Mouse (Mus musculus): ENCODE data around the gene Il1rl2.
"Not testable (repeated sequence)": the region's sequence is repeated elsewhere in the genome, so short reads cannot be mapped to it uniquely, and the experiment has no call there.

The Il1rl2 gene

DNA sequence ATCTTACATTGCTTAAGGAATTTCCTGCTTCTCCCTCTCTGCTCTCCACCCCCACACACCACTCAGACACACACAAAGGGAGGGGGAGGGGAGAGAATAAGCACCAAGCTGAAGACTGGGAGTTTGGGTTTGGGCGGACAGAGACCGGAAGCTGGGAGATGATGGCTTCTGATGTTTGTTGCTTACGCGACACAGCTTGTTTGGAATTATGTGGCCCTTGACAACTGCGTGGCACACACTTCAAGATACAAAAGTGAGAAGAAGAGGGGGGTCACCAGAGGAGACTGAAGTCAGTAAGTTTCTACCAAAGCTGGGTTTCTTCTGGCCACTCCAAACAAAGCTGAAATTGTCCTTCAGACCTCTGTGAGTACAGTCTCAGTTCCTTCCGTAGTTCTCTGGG, at the start of gene Il1rl2:
TSS of gene Il1rl2 (plus strand) at position 154 of the 400 bp plus-strand sequence.
- DNase-seq = no peak

GRCm38 (mm10) chr1:40275285-40276013, 49.0 kb upstream of the Il1rl2 start:
- DNase-seq = no peak

- DNase-seq = no peak
Measured at GRCm38 (mm10) chr1:40277944-40278343, 46.5 kb upstream of the Il1rl2 start.

DNA sequence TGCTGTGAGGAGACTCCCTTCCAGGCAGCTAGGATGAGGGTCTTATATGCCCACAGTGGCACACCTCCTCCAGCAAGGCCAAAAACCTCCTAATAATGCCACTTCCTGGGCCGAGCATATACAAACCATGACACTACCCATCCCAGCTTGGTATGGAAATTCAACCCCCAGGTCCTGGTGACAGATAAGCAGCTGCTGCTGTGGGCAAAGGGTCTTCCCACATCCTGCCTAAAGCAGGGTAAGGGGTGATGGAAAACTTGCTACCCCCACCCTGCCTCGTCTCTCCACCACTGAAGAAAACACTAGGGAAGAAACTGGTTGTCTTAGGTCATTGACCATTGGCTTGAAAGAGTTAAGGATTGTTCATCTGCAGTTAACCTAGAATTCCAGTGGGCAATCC, 45.7 kb upstream of the Il1rl2 start:
- DNase-seq = no peak

- no peak for DNase-seq
Measured at GRCm38 (mm10) chr1:40279182-40279743, 45.1 kb upstream of the Il1rl2 start.

DNA sequence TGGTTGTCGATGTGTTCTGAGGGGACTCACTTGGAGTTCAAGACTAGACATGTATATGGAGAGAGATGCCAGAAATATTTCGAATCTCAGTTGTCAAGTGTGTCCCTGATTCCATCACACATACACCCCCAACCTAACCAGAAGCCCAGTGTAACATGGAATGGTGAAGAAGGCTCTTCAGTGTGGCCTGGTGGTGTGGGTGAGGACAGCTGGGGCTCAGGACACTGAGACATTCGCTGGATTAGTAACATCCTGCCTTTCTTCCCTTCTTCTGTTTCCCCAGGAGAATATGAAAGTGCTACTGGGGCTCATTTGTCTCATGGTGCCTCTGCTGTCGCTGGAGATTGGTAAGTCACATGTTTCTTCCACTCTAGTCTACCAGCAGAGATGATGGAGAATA, 42.5 kb upstream of the Il1rl2 start:
- DNase-seq = no peak

GRCm38 (mm10) chr1:40282394-40282793, 42.0 kb upstream of the Il1rl2 start:
- DNase-seq = no peak

DNA sequence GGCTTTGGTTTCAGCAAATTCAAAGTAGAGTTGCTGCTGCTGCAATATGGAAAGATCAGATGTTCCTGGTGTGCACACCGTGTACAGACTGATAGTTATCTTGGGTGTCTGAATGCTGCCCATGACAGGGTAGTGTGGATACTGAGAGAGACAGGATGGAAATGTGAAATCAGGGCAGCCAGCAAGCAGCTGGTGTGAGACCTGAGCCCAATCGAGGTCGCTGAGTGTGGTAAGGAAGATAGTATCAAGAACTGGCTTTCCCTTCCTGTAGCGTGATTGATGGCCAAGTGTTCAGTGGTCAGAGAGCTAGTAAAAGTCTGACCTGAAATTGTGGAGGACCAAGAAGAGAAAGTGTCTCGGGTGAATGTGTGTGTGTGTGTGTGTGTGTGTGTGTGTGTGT, 40.4 kb upstream of the Il1rl2 start:
- no peak for DNase-seq

GRCm38 (mm10) chr1:40290489-40291255, 33.7 kb upstream of the Il1rl2 start:
- DNase-seq = no peak

DNA sequence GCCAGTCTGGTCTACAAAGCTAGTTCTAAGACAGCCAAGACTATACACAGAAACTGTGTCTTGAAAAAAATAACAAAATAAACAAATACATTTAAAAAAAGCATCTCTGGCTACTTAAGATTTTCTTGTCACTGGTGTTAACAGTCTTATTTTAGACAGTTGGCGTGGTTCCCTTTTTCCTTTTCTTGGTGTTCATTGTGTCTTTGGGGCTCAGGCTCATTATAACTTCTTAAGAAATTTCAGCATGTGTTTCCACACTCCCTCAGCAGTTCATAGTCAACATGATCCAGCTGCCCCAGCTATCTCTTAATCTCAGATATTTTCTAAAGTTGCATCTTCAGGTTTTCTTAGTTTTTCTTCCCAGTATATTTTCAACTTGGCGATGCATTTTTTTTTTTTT, 32.2 kb upstream of the Il1rl2 start:
- DNase-seq = no peak

- no peak for DNase-seq
Measured at GRCm38 (mm10) chr1:40293891-40294290, 30.5 kb upstream of the Il1rl2 start.

DNA sequence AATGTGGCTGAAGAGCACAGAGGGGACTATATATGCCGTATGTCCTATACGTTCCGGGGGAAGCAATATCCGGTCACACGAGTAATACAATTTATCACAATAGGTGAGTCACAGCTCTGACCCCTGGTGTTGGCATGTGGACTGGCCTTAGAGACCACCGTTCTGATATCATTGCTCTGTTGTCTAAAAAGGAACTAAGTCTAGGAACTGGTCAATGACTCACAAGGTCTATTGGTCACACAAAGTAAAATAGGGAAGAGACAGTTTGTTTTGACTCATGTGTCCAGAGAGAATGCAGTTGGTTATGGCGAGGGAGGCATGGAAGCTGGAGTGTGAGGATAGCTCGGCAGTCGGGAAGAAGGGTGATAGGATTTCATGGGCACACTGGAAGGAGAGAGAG, 29.6 kb upstream of the Il1rl2 start:
- DNase-seq = no peak

DNA sequence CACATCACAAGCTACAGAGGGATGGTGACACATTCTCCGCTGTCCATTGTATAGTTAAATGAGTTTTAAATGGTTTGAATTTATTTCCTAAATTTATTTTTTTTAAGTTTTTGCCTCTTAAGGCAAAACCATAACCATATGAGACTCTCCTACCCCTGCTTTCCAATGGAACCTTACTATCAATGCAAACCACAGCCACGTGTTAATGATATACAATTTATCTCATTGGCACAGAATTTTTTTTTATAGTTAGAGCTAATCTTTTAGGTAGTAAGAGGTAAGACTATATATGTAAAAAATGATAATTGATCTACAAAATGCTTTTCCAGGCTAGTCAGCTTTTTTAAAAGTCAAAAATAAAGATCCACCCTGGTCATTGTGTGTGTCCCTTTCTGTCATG, 26.4 kb upstream of the Il1rl2 start:
- DNase-seq = no peak

DNA sequence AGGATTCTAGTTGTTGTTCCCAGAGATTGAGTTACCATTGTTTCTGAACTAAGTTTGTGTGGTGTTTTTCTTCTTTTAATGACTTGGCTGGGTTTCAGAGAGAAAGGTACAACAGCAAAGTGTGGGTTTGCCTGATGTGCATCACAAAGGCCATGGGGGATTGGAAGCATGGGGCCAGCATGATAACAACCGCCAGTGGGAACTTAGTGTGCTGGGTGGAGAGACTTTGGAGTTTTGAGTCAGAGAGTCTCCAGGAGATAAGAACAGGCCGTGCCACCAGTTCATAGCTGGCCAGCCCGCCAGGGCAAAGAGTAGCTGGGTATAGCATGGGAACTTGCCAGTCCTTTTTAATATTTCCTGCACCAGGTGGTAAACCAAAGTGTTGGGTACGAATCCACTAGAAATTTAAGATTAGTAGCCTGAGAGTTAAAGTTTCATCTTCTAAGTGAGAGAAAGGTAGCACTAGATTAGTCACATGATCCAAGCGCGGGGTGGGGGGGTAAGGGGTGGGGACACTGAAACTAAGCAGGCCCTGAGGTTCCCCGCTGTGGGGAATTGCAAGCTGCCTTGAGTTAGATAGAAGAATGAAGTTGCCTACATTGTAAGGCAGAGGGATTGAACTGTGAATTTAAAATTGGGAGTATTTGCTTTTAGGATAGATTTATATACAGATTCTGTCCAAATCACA, 21.1 kb upstream of the Il1rl2 start:
- no peak for DNase-seq

- DNase-seq = not testable (repeated sequence)
Measured at GRCm38 (mm10) chr1:40304321-40304720, 20.1 kb upstream of the Il1rl2 start.

DNA sequence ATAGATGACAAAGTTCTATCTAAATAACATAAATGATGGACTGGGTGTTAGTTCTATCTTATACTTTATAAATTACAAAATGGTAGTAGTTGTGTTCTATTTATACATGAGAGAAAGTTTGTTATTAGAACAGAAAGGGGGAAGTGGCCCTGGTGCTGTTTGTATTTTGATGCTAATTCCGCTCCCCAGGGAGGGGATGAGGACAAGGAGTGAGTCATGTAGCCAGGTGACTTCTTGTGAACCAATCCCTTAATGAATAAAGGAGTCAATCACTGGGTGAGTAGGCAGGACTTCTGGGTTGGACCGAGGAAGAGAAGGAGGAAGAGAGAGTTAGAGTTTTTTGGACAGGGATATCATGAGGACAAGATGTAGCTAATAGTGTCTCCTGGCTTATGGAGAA, 18.3 kb upstream of the Il1rl2 start:
- DNase-seq = no peak

DNA sequence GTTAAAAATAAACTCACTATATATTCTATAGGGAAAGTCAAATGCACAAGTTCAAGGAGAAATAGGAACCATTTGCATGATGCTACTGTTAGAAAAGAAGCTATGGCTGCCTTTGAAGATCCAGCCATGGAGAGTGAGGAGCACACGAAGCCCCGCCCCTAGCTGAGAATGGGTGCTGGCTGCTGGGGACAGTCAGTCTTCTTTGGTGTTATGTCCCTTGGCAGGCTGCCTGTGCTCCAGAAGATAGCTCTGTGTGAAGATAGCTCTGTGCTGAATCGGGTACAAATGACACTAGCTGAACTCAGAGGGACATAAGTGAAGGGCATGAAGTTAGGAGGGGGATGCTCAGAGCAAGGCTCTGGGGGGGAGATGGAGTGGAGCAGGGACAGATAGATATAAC, 13.3 kb upstream of the Il1rl2 start:
- DNase-seq = no peak

DNA sequence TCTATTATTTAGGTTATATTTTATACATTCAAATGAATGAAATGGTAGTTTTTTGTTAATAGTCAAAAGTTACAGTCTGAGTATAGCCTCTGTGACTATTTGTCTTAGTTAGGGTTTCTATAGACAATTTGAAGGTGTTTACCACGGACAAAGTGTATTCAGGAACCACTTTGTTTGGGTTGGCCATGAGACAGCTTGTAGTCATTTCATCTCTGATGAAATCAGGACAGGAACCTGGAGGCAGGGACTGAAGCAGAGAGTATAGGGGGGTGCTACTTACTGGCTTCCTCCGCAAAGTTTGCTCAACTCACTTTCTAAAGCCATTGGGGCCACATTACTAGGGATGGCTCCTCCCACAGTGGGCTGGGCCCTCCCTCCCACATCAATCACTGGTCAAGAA, 12.8 kb upstream of the Il1rl2 start:
- DNase-seq = no peak

GRCm38 (mm10) chr1:40314016-40314415, 10.4 kb upstream of the Il1rl2 start:
- DNase-seq = no peak

- no peak for DNase-seq
Measured at GRCm38 (mm10) chr1:40317657-40318056, 6.8 kb upstream of the Il1rl2 start.

GRCm38 (mm10) chr1:40321824-40322223, 2.6 kb upstream of the Il1rl2 start:
- DNase-seq = no peak

DNA sequence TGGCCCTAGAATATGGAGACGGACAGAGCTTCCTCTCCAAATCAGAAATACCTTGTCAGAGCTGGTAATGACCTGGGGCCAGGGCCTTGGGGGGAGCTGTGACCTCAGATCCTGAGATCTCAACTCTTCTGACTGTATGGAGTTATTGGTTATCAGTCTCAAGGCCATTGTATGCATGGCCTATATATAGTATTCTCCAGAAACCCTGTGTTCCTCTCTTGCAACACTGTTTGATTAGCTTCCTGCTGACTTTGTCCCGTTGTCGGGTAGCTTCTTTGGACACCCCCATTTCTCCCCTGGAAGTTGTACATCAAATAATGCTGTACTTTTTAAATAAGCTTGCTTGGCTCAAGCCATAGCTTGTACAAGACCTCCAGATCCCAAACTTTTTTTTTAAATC, 1.9 kb upstream of the Il1rl2 start:
- no peak for DNase-seq

DNA sequence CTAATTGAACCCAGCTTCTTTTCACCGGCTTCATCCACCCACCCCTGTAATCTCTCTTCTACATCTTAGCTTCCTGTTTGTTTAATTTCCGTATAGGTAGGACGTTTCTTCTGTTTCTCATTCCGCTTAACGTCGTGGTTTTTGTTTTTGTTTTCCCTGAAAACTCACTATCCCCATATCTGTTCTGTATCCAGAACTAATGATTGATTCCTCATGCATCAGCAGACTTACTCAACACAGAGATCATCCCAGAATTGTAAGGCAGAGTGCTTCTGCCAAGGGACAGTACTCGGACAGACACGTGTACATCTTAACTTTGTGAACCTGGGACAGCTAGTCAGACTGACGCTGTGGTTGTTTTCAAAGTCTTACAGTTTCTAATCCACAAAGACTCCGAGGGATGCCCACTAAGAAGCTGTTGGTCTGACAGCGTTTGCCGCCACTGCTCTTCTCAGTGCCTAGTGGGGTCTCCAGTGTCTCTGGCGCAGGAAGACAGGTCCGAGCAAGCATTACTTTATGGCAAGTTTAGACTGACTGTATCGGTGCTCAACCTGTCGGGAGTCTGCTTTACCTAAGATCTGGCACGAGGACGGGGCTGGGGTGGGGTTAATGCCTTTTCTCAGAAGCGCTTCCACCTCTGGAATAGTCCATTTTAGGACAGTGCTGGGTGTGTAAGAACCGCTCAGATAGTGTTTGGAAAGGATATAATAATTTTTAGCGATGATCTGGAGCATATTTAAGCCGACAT, 719 bp downstream of the Il1rl2 start:
- no peak for DNase-seq
